Mouse (Mus musculus): ENCODE measurements around the gene Inip.
"Not testable (repeated sequence)": the region's sequence is repeated elsewhere in the genome, so short reads cannot be mapped to it uniquely, and the experiment has no call there.

Inip gene

GRCm38 (mm10) chr4:59808396-59808795 is 7.0 kb upstream of the Inip start:
- in situ Hi-C loops (cut with MboI) = no loop called here

GRCm38 (mm10) chr4:59807521-59807920 is 6.1 kb upstream of the Inip start:
- in situ Hi-C loops (cut with MboI) = no loop called here

GRCm38 (mm10) chr4:59806879-59807195 is 5.4 kb upstream of the Inip start:
- in situ Hi-C loops (cut with MboI) = no loop called here

GRCm38 (mm10) chr4:59805968-59806878 is 4.8 kb upstream of the Inip start:
- in situ Hi-C loops (cut with MboI) = no loop called here

GRCm38 (mm10) chr4:59805181-59805967 is 4.0 kb upstream of the Inip start, which contains the start of gene Snx30:
Gene Snx30 (plus strand): TSS chr4:59805840.
- in situ Hi-C loops (cut with MboI) = no loop called here

- in situ Hi-C loops (cut with MboI) = no loop called here
Measured at GRCm38 (mm10) chr4:59804754-59805153, 3.4 kb upstream of the Inip start.

GRCm38 (mm10) chr4:59803358-59803757 is 2.0 kb upstream of the Inip start:
- in situ Hi-C loops (cut with MboI) = no loop called here

GRCm38 (mm10) chr4:59802792-59803191 is 1.4 kb upstream of the Inip start:
- in situ Hi-C loops (cut with MboI) = no loop called here

GRCm38 (mm10) chr4:59802107-59802506 is 718 bp upstream of the Inip start:
- in situ Hi-C loops (cut with MboI) = no loop called here

GRCm38 (mm10) chr4:59800181-59800580 is 1.2 kb downstream of the Inip start:
- in situ Hi-C loops (cut with MboI) = no loop called here

- in situ Hi-C loops (cut with MboI) = no loop called here
Measured at GRCm38 (mm10) chr4:59795788-59796455, 5.5 kb downstream of the Inip start.

- in situ Hi-C loops (cut with MboI) = no loop called here
Measured at GRCm38 (mm10) chr4:59794116-59794515, 7.3 kb downstream of the Inip start.

GRCm38 (mm10) chr4:59793626-59794025 is 7.8 kb downstream of the Inip start:
- in situ Hi-C loops (cut with MboI) = not testable (repeated sequence)

GRCm38 (mm10) chr4:59789015-59789414 is 12.4 kb downstream of the Inip start:
- in situ Hi-C loops (cut with MboI) = loop anchor here (5.0 kb wide), 1 partner anchor 58 kb away; no protein-coding TSS in a partner anchor

- in situ Hi-C loops (cut with MboI) = loop anchor here (5.0 kb wide), 1 partner anchor 60 kb away; no protein-coding TSS in a partner anchor
Measured at GRCm38 (mm10) chr4:59787126-59787525, 14.3 kb downstream of the Inip start.

- in situ Hi-C loops (cut with MboI) = loop anchor here (5.0 kb wide), 1 partner anchor 61 kb away; no protein-coding TSS in a partner anchor
Measured at GRCm38 (mm10) chr4:59786661-59787060, 14.7 kb downstream of the Inip start.

GRCm38 (mm10) chr4:59785412-59785811 is 16.0 kb downstream of the Inip start:
- in situ Hi-C loops (cut with MboI) = loop anchor here (5.0 kb wide), 1 partner anchor 62 kb away; no protein-coding TSS in a partner anchor

GRCm38 (mm10) chr4:59783685-59784279 is 17.6 kb downstream of the Inip start:
- in situ Hi-C loops (cut with MboI) = no loop called here

GRCm38 (mm10) chr4:59782853-59783684 is 18.3 kb downstream of the Inip start:
- in situ Hi-C loops (cut with MboI) = no loop called here

GRCm38 (mm10) chr4:59780568-59780967 is 20.8 kb downstream of the Inip start:
- in situ Hi-C loops (cut with MboI) = no loop called here

GRCm38 (mm10) chr4:59777828-59778227 is 23.6 kb downstream of the Inip start:
- in situ Hi-C loops (cut with MboI) = no loop called here

All from mature B cell (primary cell).